Comparison of ENCODE assay signal across 15 mouse cellular contexts in genomic region chr15:12456808-12457207, GRCm38 (mm10).
DNase-seq lines count a peak whose midpoint lies in the region; ATAC-seq and TF ChIP-seq lines count a peak whose summit lies in the region.
"Had no signal": no experiment of that assay in that cellular context is flagged by ENCODE, and none has a peak within 500 bp of the region (broad histone marks: within the 10 kb centered on the region; RNA-seq: fewer than 3 reads in every experiment).

No protein-coding gene starts in this region.

- no peaks in the 10 kb centered on the region for H3K36me3 ChIP-seq in forebrain, embryonic 14.5 days (ENCODE audit: control insufficient read depth, insufficient read depth, low read length)
- no peaks in the 10 kb centered on the region for H3K36me3 ChIP-seq in forebrain, embryonic 12.5 days (replicated peaks)
- H3K36me3 ChIP-seq in lung, embryonic 14.5 days (ENCODE audit: insufficient read depth): no peaks in the 10 kb centered on the region
- H3K36me3 ChIP-seq: forebrain, embryonic 10.5 days; G1E; hindbrain, embryonic 10.5 days; liver, embryonic 15.5 days; midbrain, embryonic 12.5 days had no signal

- WGBS in forebrain, embryonic 14.5 days: 83% methylated on average over 7 of the region's 7 CpGs
- WGBS in forebrain, embryonic 12.5 days: 70% methylated on average over 7 of the region's 7 CpGs
- WGBS in lung, embryonic 14.5 days: 13% methylated on average over 7 of the region's 7 CpGs

- no peak for ATAC-seq in forebrain, embryonic 14.5 days
- no peak for ATAC-seq in forebrain, embryonic 12.5 days (ENCODE audit: low FRiP score)
- ATAC-seq in lung, embryonic 14.5 days (ENCODE audit: insufficient read depth): no peak

- H3K4me2 ChIP-seq in forebrain, embryonic 14.5 days (ENCODE audit: low read length): no peak overlapping the region
- H3K4me2 ChIP-seq in forebrain, embryonic 12.5 days: no peak overlapping the region
- H3K4me2 ChIP-seq in lung, embryonic 14.5 days: no peak overlapping the region
- H3K4me2 ChIP-seq: liver, embryonic 15.5 days; midbrain, embryonic 12.5 days had no signal

- H3K4me1 ChIP-seq in forebrain, embryonic 14.5 days (ENCODE audit: control insufficient read depth, insufficient read depth, low read length): no peaks in the 10 kb centered on the region
- no peaks in the 10 kb centered on the region for H3K4me1 ChIP-seq in forebrain, embryonic 12.5 days
- H3K4me1 ChIP-seq in lung, embryonic 14.5 days (ENCODE audit: insufficient read depth): no peaks in the 10 kb centered on the region
- H3K4me1 ChIP-seq: liver, embryonic 15.5 days; midbrain, embryonic 12.5 days had no signal

- TF ChIP-seq CTCF in lung, embryonic 14.5 days (IDR thresholded peaks at IDR 0.05; ENCODE audit: low read depth): no peak

- no peaks in the 10 kb centered on the region for H3K9me3 ChIP-seq in forebrain, embryonic 14.5 days (replicated peaks; ENCODE audit: control insufficient read depth, low read length)
- H3K9me3 ChIP-seq in forebrain, embryonic 12.5 days: no peaks in the 10 kb centered on the region
- H3K9me3 ChIP-seq in lung, embryonic 14.5 days (ENCODE audit: low read depth, low read length): no peaks in the 10 kb centered on the region
- H3K9me3 ChIP-seq: forebrain, embryonic 10.5 days; G1E; liver, embryonic 15.5 days; midbrain, embryonic 12.5 days had no signal

- no peak overlapping the region for H3K4me3 ChIP-seq in forebrain, embryonic 14.5 days (ENCODE audit: low read depth, low read length)
- no peak overlapping the region for H3K4me3 ChIP-seq in forebrain, embryonic 12.5 days (replicated peaks)
- no peak overlapping the region for H3K4me3 ChIP-seq in lung, embryonic 14.5 days (ENCODE audit: low read depth, low read length)
- H3K4me3 ChIP-seq: forebrain, embryonic 10.5 days; hindbrain, embryonic 10.5 days; liver, embryonic 15.5 days; midbrain, embryonic 12.5 days had no signal

- H3K9ac ChIP-seq in forebrain, embryonic 14.5 days (ENCODE audit: low read length): no peak overlapping the region
- H3K9ac ChIP-seq in forebrain, embryonic 12.5 days: no peak overlapping the region
- no peak overlapping the region for H3K9ac ChIP-seq in lung, embryonic 14.5 days
- H3K9ac ChIP-seq: liver, embryonic 15.5 days; midbrain, embryonic 12.5 days had no signal

- no peak overlapping the region for H3K27ac ChIP-seq in forebrain, embryonic 14.5 days (ENCODE audit: low read depth, low read length)
- H3K27ac ChIP-seq in forebrain, embryonic 12.5 days: no peak overlapping the region
- H3K27ac ChIP-seq in lung, embryonic 14.5 days (ENCODE audit: low read depth): no peak overlapping the region
- H3K27ac ChIP-seq: forebrain, embryonic 10.5 days; hindbrain, embryonic 10.5 days; liver, embryonic 15.5 days; midbrain, embryonic 12.5 days had no signal

- no peaks in the 10 kb centered on the region for H3K27me3 ChIP-seq in forebrain, embryonic 14.5 days (replicated peaks; ENCODE audit: control insufficient read depth, insufficient read depth, low read length)
- H3K27me3 ChIP-seq in forebrain, embryonic 12.5 days: no peaks in the 10 kb centered on the region
- H3K27me3 ChIP-seq in lung, embryonic 14.5 days (ENCODE audit: insufficient read depth, low read length): no peaks in the 10 kb centered on the region
- H3K27me3 ChIP-seq: liver, embryonic 15.5 days; midbrain, embryonic 12.5 days had no signal

- peak; percentile 20 for DNase-seq in forebrain, embryonic 14.5 days (ENCODE audit: low spot score)
- DNase-seq in lung, embryonic 14.5 days: peak; percentile 59
- DNase-seq in lung, postnatal 25 days (ENCODE audit: low spot score): no peak
- peak; percentile 75 for DNase-seq in forelimb bud, embryonic 11.5 days (ENCODE audit: low read depth, low spot score)
- DNase-seq in mesoderm, embryonic 11.5 days (ENCODE audit: low read depth, low spot score): peak; percentile 73
- DNase-seq in right cerebral cortex, adult 2 months (ENCODE audit: low spot score in 2 of 2): no peak
- no peak for DNase-seq in thymus, postnatal 36 days
- DNase-seq: cerebellum, postnatal 14 days; layer of hippocampus, postnatal 36 days had no signal

Comparison
In these comparisons a context has a peak if more than half of its experiments do, and no peak if none do; other contexts are left out.
1. DNase-seq: peak in forebrain, embryonic 14.5 days (single experiment), lung, embryonic 14.5 days (single experiment), forelimb bud, embryonic 11.5 days (single experiment) and mesoderm, embryonic 11.5 days (single experiment); none in lung, postnatal 25 days (single experiment), right cerebral cortex, adult 2 months (0 of 2) and thymus, postnatal 36 days (0 of 2).